Mouse (Mus musculus) bone marrow, adult 2 months (tissue): ENCODE data around the gene Gm45208. TPM values are rescaled to one million over a fixed set of nuclear protein-coding genes. Genes with fewer than 3 reads are reported as not detected.

Source experiments
- H3K27ac ChIP-seq: fragments of 200-500 bp; 2 replicates; pipeline ENCODE4 v1.5.1; 2012; ENCODE audit warnings: low read depth, mild to moderate bottlenecking, control low read depth, inconsistent platforms, low read length; ENCODE audit not compliant: control insufficient read depth, poor library complexity, insufficient read depth
- H3K4me1 ChIP-seq: fragments of 200-500 bp; 2 replicates; pipeline ENCODE4 v1.6.1; 2011; ENCODE audit warnings: low read length; ENCODE audit not compliant: control insufficient read depth, insufficient read depth
- H3K4me3 ChIP-seq: fragments of 200-500 bp; replicated peaks from 2 replicates; pipeline ENCODE3; 2011; ENCODE audit warnings: mild to moderate bottlenecking, low read depth, low read length, control low read depth; ENCODE audit not compliant: control insufficient read depth
- CTCF ChIP-seq: fragments of 200-500 bp; IDR thresholded peaks from 2 replicates; pipeline ENCODE4 v1.5.1; 2011; ENCODE audit warnings: low read length, control low read depth; ENCODE audit not compliant: control insufficient read depth, insufficient read depth
- POLR2A ChIP-seq: fragments of 200-500 bp; IDR thresholded peaks from 2 replicates; pipeline ENCODE4 v1.6.1; 2011; ENCODE audit warnings: low read depth, mild to moderate bottlenecking, control low read depth, low read length, borderline replicate concordance; ENCODE audit not compliant: control insufficient read depth
- WGBS: fragments of 180-500 bp; shearing (Covaris S2); methylation state at CpG from one replicate; pipeline ENCODE4 v1.1.7; 2018; 5-methylcytosine and 5-hydroxymethylcytosine counted together
- polyA plus RNA-seq: library from polyadenylated mRNA; stranded (reverse); fragments of >200 nt; gene quantifications from 2 replicates; pipeline ENCODE4 v1.2.4, GENCODE M21; 2011; ENCODE audit warnings: low replicate concordance; ENCODE audit not compliant: missing spikeins, insufficient read depth, insufficient read length

Gm45208 gene
- polyA plus RNA-seq, 1 experiment, result not detected

DNA sequence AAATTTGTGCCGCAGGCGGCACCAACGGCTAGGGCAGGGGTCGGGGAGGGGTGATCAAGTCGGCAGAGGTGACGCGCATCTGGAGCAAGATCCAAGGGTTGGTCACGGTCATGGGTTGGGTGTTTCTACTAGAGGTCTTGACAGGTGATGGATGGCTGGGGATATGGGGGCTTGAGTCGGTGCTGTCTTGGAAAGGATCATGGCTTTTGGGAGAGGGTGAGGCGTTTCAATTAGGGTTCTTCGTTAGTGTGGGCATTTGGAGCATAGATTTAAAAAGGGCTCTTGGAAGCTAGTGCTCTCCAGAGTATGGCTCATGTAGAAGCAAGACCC lies 202 bp downstream of the Gm45208 start:
- Histone ChIP-seq H3K27ac (peak overlapping the region; percentile 92), H3K4me3 (peak overlapping the region; percentile 99), H3K4me1 (no peaks in the 10 kb centered on the region)
- 14% methylated on average over 11 of the region's 11 CpGs for WGBS
- TF ChIP-seq POLR2A (peak; percentile 38; the same call in 1 of the 2 replicates), CTCF (no peak)

DNA sequence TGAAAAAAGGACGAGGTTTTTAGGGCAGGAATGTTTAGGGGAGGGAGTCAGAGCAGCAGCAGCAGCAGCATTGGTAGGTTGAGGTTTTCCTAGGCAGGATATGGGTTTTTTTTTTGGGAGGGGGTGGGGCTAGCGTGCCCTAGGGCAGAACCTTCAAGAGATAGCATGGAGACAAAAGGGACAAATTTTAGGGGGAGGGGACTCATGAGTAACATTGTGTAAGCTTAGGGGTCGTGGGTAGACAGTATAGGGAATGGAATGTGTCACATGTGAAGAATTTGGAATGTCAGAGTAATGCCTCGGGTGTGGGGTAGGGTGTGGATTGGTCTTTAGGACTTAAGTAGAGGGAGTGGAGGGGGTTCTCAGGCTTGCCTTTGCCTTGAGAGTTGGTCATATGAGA lies 646 bp downstream of the Gm45208 start:
- Histone ChIP-seq H3K4me1 (no peaks in the 10 kb centered on the region), H3K4me3 (peak overlapping the region; percentile 99), H3K27ac (no peak overlapping the region; the same call in 1 of the 2 replicates)
- TF ChIP-seq POLR2A (no peak), CTCF (no peak)
- WGBS, result 9% methylated on average over 4 of the region's 4 CpGs

DNA sequence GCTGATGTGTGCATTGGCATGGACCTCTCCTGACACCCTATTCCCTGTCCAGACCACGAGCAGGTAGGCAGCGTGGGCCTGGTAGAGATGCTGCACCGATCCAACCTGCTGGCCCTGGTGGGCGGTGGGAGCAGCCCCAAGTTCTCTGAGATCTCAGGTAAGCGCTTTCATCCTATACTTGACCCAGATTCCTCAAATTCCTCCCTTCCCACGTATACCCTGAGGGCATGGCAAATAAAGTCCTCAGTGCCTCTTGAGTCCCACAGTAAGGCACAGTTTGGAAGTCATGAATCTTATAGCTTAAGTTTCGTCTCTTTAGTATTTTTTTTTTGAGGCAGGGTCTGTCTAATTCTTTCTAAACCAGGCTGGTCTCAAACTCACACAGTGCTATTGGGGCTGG lies 2.1 kb downstream of the Gm45208 start:
- no peak for TF ChIP-seq CTCF
- no peak for TF ChIP-seq POLR2A
- no peak overlapping the region for H3K4me3 ChIP-seq
- H3K27ac ChIP-seq, result no peak overlapping the region
- H3K4me1 ChIP-seq, result no peaks in the 10 kb centered on the region; the same call in 1 of the 2 replicates
- 80% methylated on average over 7 of the region's 7 CpGs for WGBS

DNA sequence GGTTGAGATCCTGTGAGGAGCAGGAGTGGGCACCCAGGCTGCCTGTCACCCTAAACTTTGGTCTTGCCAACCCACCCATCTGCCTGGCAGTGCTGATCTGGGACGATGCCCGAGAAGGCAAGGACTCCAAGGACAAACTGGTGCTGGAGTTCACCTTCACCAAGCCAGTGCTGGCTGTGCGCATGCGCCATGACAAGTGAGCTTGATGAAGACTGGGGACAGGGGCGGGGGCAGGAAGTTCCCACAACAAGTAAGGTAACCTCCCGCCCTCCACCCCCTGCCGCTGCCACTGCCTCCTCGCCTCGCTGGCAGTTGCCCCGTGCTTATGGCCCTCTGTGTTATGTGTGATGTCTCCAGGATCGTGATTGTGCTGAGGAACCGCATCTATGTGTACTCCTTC lies 3.8 kb downstream of the Gm45208 start:
- TF ChIP-seq POLR2A (no peak), CTCF (no peak)
- WGBS, result 90% methylated on average over 12 of the region's 12 CpGs
- H3K27ac ChIP-seq, result no peak overlapping the region
- no peaks in the 10 kb centered on the region; the same call in 1 of the 2 replicates for H3K4me1 ChIP-seq
- H3K4me3 ChIP-seq, result no peak overlapping the region

DNA sequence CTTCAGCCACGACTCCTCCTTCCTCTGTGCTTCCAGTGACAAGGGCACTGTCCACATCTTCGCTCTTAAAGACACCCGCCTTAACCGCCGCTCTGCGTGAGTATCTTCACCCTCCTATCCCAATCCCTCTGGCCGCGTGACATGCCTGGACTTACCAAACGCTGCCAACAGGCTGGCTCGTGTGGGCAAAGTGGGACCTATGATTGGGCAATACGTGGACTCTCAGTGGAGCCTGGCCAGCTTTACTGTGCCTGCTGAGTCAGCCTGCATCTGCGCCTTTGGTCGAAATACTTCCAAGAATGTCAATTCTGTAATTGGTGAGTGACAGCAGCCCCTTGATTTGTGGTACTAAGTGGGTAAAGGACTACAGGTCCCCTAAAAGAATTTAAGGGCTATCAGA lies 5.1 kb downstream of the Gm45208 start:
- no peak overlapping the region for H3K27ac ChIP-seq
- TF ChIP-seq POLR2A (no peak), CTCF (no peak)
- 76% methylated on average over 13 of the region's 13 CpGs for WGBS
- no peak overlapping the region for H3K4me3 ChIP-seq
- H3K4me1 ChIP-seq, result no peaks in the 10 kb centered on the region; the same call in 1 of the 2 replicates

DNA sequence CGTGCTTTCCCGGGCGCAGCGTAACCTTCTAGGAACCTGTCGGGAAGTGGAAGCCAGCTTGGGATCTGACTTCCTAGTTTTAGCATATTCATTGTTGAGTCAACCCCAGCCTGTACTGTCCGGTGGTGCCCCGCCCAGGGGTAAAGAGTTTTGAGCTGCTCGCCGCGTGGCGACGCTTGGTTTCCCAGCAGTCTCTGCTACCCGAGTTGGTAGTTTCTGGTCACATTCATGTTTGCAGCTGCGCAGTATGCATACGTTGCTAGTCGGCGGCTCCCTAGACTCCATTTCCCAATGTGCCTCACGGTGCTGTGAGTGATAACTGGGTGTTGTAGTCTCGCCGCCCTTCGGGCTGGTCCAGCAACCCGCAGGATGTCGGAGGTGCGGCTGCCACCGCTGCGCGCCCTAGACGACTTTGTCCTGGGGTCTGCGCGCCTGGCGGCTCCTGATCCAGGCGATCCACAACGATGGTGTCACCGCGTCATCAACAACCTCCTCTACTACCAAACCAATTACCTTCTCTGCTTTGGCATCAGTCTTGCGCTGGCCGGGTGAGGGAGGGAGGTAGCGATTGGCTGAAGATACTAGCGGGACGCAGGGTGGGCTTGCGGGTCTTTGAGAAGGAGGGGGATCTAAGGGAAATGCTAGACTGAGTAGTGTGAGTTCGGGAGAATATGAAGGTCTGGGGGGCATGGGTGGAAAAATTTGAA lies 6.3 kb downstream of the Gm45208 start, which contains the start of gene Praf2:
Praf2 (plus strand) TSS at position 225 of the 707 bp plus-strand sequence.
- WGBS, result 13% methylated on average over 42 of the region's 42 CpGs
- Histone ChIP-seq H3K27ac (peak within 1 kb of the TSS; percentile 27; the same call in 1 of the 2 replicates), H3K4me3 (peak within 1 kb of the TSS; percentile 76), H3K4me1 (no peaks in the 10 kb centered on the region; the same call in 1 of the 2 replicates)
- TF ChIP-seq CTCF, result no peak
- TF ChIP-seq POLR2A, result no peak

DNA sequence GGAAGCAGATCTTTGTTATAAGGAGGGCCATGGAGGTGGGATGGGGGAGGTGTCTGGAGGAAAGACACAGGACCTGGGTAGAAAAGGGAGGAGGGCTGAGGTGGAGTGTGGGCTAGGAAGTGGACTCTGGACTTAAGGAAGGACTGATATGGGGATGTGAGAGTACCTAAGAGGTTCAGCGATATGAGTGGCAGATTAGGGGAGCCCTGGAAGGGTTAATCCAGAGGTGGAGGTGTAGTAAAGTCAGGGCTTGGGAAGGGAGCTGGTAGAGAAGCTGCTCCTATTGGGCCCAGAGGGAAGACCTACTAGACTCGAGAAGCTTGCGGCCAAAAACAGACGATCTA lies 6.8 kb downstream of the Gm45208 start:
- H3K4me3 ChIP-seq, result no peak overlapping the region
- 40% methylated on average over 4 of the region's 4 CpGs for WGBS
- no peak overlapping the region for H3K27ac ChIP-seq
- H3K4me1 ChIP-seq, result no peaks in the 10 kb centered on the region; the same call in 1 of the 2 replicates
- TF ChIP-seq POLR2A (no peak), CTCF (no peak)

DNA sequence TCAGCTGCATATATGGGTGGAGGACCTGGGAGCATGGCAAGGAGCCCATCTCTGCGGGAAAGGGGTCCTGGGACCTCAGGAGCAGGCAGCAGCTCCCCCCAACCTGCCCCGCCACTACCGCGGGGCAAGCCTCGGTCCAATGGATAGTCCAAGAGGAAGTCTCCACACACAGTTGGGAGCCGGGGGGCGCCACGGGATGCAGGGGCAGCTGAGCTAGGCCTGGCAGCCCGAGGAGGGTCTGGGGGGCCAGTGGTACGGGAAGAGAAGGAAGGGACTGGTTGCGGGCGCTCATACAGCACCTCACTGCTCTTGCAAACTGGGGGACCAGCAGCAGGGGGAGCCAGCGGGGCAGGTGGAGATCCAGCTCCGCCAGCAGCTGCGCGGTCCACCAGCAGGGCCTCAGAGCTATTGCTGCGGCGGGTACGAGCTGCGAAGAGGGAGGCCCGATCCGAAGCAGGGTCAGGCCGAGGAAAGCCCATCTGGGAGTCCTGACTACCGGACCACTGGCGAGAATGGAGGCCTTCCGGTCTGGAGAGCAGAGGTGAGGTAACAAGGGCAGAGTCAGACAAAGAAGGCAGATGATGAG lies 11.6 kb downstream of the Gm45208 start:
- Histone ChIP-seq H3K4me1 (no peaks in the 10 kb centered on the region; the same call in 1 of the 2 replicates), H3K4me3 (peak overlapping the region; percentile 22), H3K27ac (no peak overlapping the region)
- WGBS, result 32% methylated on average over 24 of the region's 26 CpGs
- TF ChIP-seq CTCF (peak; percentile 61), POLR2A (no peak)
